8 mouse cellular contexts compared by ENCODE assay signal in genomic region chr1:74951556-74952210, GRCm38 (mm10). TPM values are rescaled to one million over a fixed set of nuclear protein-coding genes. Genes with fewer than 3 reads are reported as not detected.
DNase-seq lines count a peak whose midpoint lies in the region; ATAC-seq and TF ChIP-seq lines count a peak whose summit lies in the region.

Gene Ihh (minus strand): TSS chr1:74951672.

- peak within 1 kb of the TSS; percentile 10; the same call in 1 of the 2 replicates for H3K9ac ChIP-seq in lung, embryonic 15.5 days
- H3K9ac ChIP-seq in limb, embryonic 11.5 days (ENCODE audit: low read length): no peak within 1 kb of the TSS

- no peaks in the 10 kb centered on the region for H3K36me3 ChIP-seq in lung, embryonic 15.5 days
- no peaks in the 10 kb centered on the region for H3K36me3 ChIP-seq in hindbrain, embryonic 10.5 days
- no peaks in the 10 kb centered on the region for H3K36me3 ChIP-seq in limb, embryonic 11.5 days (ENCODE audit: control insufficient read depth, insufficient read depth, low read length)

- TF ChIP-seq POLR2A in olfactory bulb, adult 2 months (IDR thresholded peaks at IDR 0.05; ENCODE audit: insufficient read depth, low read depth, low read length): no peak

- no peaks in the 10 kb centered on the region for H3K9me3 ChIP-seq in lung, embryonic 15.5 days
- no peaks in the 10 kb centered on the region for H3K9me3 ChIP-seq in hindbrain, embryonic 10.5 days
- no peaks in the 10 kb centered on the region; the same call in 1 of the 2 replicates for H3K9me3 ChIP-seq in limb, embryonic 11.5 days (ENCODE audit: control insufficient read depth, low read length)

- H3K4me2 ChIP-seq in lung, embryonic 15.5 days: peak within 1 kb of the TSS; percentile 75
- peak within 1 kb of the TSS; percentile 58 for H3K4me2 ChIP-seq in limb, embryonic 11.5 days (ENCODE audit: low read depth, severe bottlenecking)

- H3K4me1 ChIP-seq in lung, embryonic 15.5 days: peaks cover 38% of the 10 kb centered on the region
- H3K4me1 ChIP-seq in hindbrain, embryonic 10.5 days (replicated peaks): peaks cover 45% of the 10 kb centered on the region
- H3K4me1 ChIP-seq in limb, embryonic 11.5 days (ENCODE audit: control insufficient read depth, insufficient read depth, low read length): peaks cover 9% of the 10 kb centered on the region
- peaks cover 37% of the 10 kb centered on the region for H3K4me1 ChIP-seq in olfactory bulb, adult 2 months (ENCODE audit: control insufficient read depth, insufficient read depth, low read length)

- H3K27ac ChIP-seq in lung, embryonic 15.5 days: no peak within 1 kb of the TSS
- no peak within 1 kb of the TSS for H3K27ac ChIP-seq in hindbrain, embryonic 10.5 days
- H3K27ac ChIP-seq in limb, embryonic 11.5 days (replicated peaks; ENCODE audit: low read depth, low read length): no peak within 1 kb of the TSS
- H3K27ac ChIP-seq in olfactory bulb, adult 2 months (ENCODE audit: insufficient read depth, low read depth, low read length): no peak within 1 kb of the TSS

- peaks cover 90% of the 10 kb centered on the region for H3K27me3 ChIP-seq in lung, embryonic 15.5 days
- H3K27me3 ChIP-seq in hindbrain, embryonic 10.5 days (ENCODE audit: insufficient read depth, poor library complexity, severe bottlenecking): peaks cover 98% of the 10 kb centered on the region
- H3K27me3 ChIP-seq in limb, embryonic 11.5 days (ENCODE audit: control insufficient read depth, insufficient read depth, low read length): peaks cover 83% of the 10 kb centered on the region

- peak; percentile 24; the same call in 1 of the 2 replicates for ATAC-seq in lung, embryonic 15.5 days (ENCODE audit: borderline replicate concordance, extremely low read depth, low FRiP score, low TSS enrichment)
- no peak for ATAC-seq in limb, embryonic 11.5 days (ENCODE audit: insufficient number of reproducible peaks, low FRiP score, low TSS enrichment, low read depth)
- no peak for ATAC-seq in CD4-positive, CD25-positive, alpha-beta regulatory T cell, adult 4 months

- DNase-seq in lung, postnatal 25 days (ENCODE audit: low spot score): no peak
- DNase-seq in hindbrain, embryonic 10.5 days (ENCODE audit: low spot score): peak; percentile 46
- peak; percentile 46 for DNase-seq in limb, embryonic 11.5 days (ENCODE audit: low spot score)
- no peak for DNase-seq in spleen, postnatal 14 days (ENCODE audit: low spot score in 2 of 2)
- DNase-seq in layer of hippocampus, adult 11-12 months (ENCODE audit: low spot score): no peak

- peak within 1 kb of the TSS; percentile 37 for H3K4me3 ChIP-seq in lung, embryonic 15.5 days
- H3K4me3 ChIP-seq in hindbrain, embryonic 10.5 days: peak within 1 kb of the TSS; percentile 51
- peak within 1 kb of the TSS; percentile 33 for H3K4me3 ChIP-seq in limb, embryonic 11.5 days (ENCODE audit: low read depth, low read length)
- peak within 1 kb of the TSS; percentile 8 for H3K4me3 ChIP-seq in olfactory bulb, adult 2 months (ENCODE audit: insufficient read depth, low read depth, low read length)

- TF ChIP-seq CTCF in olfactory bulb, adult 2 months (IDR thresholded peaks at IDR 0.05; ENCODE audit: insufficient read depth, low read depth, low read length): no peak

- WGBS in lung, embryonic 15.5 days: 1% methylated on average over 49 of the region's 55 CpGs
- 2% methylated on average over 55 of the region's 55 CpGs for WGBS in hindbrain, embryonic 10.5 days
- 2% methylated on average over 36 of the region's 55 CpGs for WGBS in limb, embryonic 11.5 days
- WGBS in olfactory bulb, adult 2 months: 3% methylated on average over 34 of the region's 55 CpGs

RNA-seq across cellular contexts. Expression of gene Ihh, which starts in this region (rescaled TPM):
- polyA plus RNA-seq in lung, embryonic 15.5 days (2015; fragmentation: Nextera tagmentation; extraction: Ambion mirVana): 0.06 and 0.07 TPM in 2 replicates
- polyA plus RNA-seq in hindbrain, embryonic 10.5 days (2016; fragmentation: Nextera tagmentation; extraction: Ambion mirVana): 0.12 TPM in 2 replicates
- polyA plus RNA-seq in limb, embryonic 11.5 days (2014; fragmentation: Nextera tagmentation; extraction: Ambion mirVana): 0.27 and 0.61 TPM in 2 replicates
- polyA plus RNA-seq in olfactory bulb, adult 2 months (2012; ENCODE audit: insufficient read depth, insufficient read length, low replicate concordance, missing spikeins): not detected in 2 replicates
- not detected for polyA plus RNA-seq in CD4-positive, CD25-positive, alpha-beta regulatory T cell, adult 4 months (2017; shearing (Covaris generic))

Comparison
In these comparisons a context has a peak if more than half of its experiments do, and no peak if none do; other contexts are left out.
1. Peak in ATAC-seq, H3K4me3 ChIP-seq, H3K9ac ChIP-seq and H3K4me2 ChIP-seq in lung, embryonic 15.5 days; RNA of the gene not detected or under 1 TPM.
2. Peak in DNase-seq and H3K4me3 ChIP-seq in hindbrain, embryonic 10.5 days; RNA of the gene not detected or under 1 TPM.
3. Peak in DNase-seq, H3K4me3 ChIP-seq and H3K4me2 ChIP-seq in limb, embryonic 11.5 days; RNA of the gene not detected or under 1 TPM.